ENCODE assay signal across 33 mouse cellular contexts in genomic region chr19:10444685-10445369, GRCm38 (mm10). TPM values are rescaled to one million over a fixed set of nuclear protein-coding genes. Genes with fewer than 3 reads are reported as not detected.
A peak's percentile ranks its signal among the peaks of the same experiment; 100 is the strongest.
DNase-seq lines count a peak whose midpoint lies in the region; ATAC-seq lines count a peak whose summit lies in the region.
"Had no signal": no experiment of that assay in that cellular context is flagged by ENCODE, and none has a peak within 500 bp of the region (broad histone marks: within the 10 kb centered on the region; RNA-seq: fewer than 3 reads in every experiment).

No protein-coding gene starts in this region.

- peak; percentile 98 for ATAC-seq in liver, embryonic 13.5 days (ENCODE audit: low read depth)
- ATAC-seq in megakaryocyte progenitor cell, adult 5-6 weeks (replicated peaks; ENCODE audit: poor library complexity), result 0 out of 2 replicates have a peak, but pooled peaks have one; percentile 29
- ATAC-seq: activated CD4-positive, CD25-positive, alpha-beta regulatory T cell, adult 4 months; CD4-positive, CD25-positive, alpha-beta regulatory T cell, adult 4 months; forebrain, embryonic 13.5 days; hindbrain, embryonic 16.5 days; intestine, embryonic 15.5 days had no signal

- peak overlapping the region; percentile 80 for H3K27ac ChIP-seq in liver, embryonic 13.5 days
- no peak overlapping the region for H3K27ac ChIP-seq in hindbrain, embryonic 10.5 days
- H3K27ac ChIP-seq: embryonic facial prominence, embryonic 13.5 days; forebrain, embryonic 13.5 days; intestine, embryonic 15.5 days; kidney, postnatal 0 days; limb, embryonic 13.5 days; midbrain, embryonic 12.5 days; neural tube, embryonic 12.5 days had no signal

- H3K27me3 ChIP-seq in erythroblast, embryonic 14.5 days (ENCODE audit: control insufficient read depth), result no peaks in the 10 kb centered on the region
- 0 out of 2 replicates have a peak, but pooled peaks cover 4% of the 10 kb centered on the region for H3K27me3 ChIP-seq in liver, embryonic 13.5 days
- no peaks in the 10 kb centered on the region for H3K27me3 ChIP-seq in hindbrain, embryonic 10.5 days (ENCODE audit: insufficient read depth, poor library complexity, severe bottlenecking)
- H3K27me3 ChIP-seq: embryonic facial prominence, embryonic 13.5 days; forebrain, embryonic 13.5 days; intestine, embryonic 15.5 days; limb, embryonic 13.5 days; midbrain, embryonic 12.5 days; neural tube, embryonic 12.5 days had no signal

- H3K9me3 ChIP-seq in erythroblast, embryonic 14.5 days (ENCODE audit: control insufficient read depth, low read length), result peaks cover 5% of the 10 kb centered on the region; the same call in 1 of the 2 replicates
- H3K9me3 ChIP-seq in liver, embryonic 13.5 days (replicated peaks), result no peaks in the 10 kb centered on the region
- H3K9me3 ChIP-seq in hindbrain, embryonic 10.5 days, result no peaks in the 10 kb centered on the region
- H3K9me3 ChIP-seq: embryonic facial prominence, embryonic 13.5 days; forebrain, embryonic 13.5 days; intestine, embryonic 15.5 days; limb, embryonic 13.5 days; midbrain, embryonic 12.5 days; neural tube, embryonic 12.5 days had no signal

- H3K4me1 ChIP-seq in erythroblast, embryonic 14.5 days (ENCODE audit: control insufficient read depth), result peaks cover 48% of the 10 kb centered on the region
- peaks cover 33% of the 10 kb centered on the region for H3K4me1 ChIP-seq in liver, embryonic 13.5 days (replicated peaks)
- H3K4me1 ChIP-seq in hindbrain, embryonic 10.5 days (replicated peaks), result 0 out of 2 replicates have a peak, but pooled peaks cover 5% of the 10 kb centered on the region
- H3K4me1 ChIP-seq: embryonic facial prominence, embryonic 13.5 days; forebrain, embryonic 13.5 days; intestine, embryonic 15.5 days; limb, embryonic 13.5 days; megakaryocyte, embryonic 14.5 days; midbrain, embryonic 12.5 days; neural tube, embryonic 12.5 days had no signal

- peak overlapping the region; percentile 33; the same call in 1 of the 2 replicates for H3K9ac ChIP-seq in liver, embryonic 13.5 days
- H3K9ac ChIP-seq: embryonic facial prominence, embryonic 13.5 days; forebrain, embryonic 13.5 days; intestine, embryonic 15.5 days; limb, embryonic 13.5 days; midbrain, embryonic 12.5 days; neural tube, embryonic 12.5 days had no signal

- H3K4me2 ChIP-seq in liver, embryonic 13.5 days, result peak overlapping the region; percentile 43
- H3K4me2 ChIP-seq: embryonic facial prominence, embryonic 13.5 days; forebrain, embryonic 13.5 days; intestine, embryonic 15.5 days; limb, embryonic 13.5 days; midbrain, embryonic 12.5 days; neural tube, embryonic 12.5 days had no signal

- peaks cover 2% of the 10 kb centered on the region for H3K36me3 ChIP-seq in erythroblast, embryonic 14.5 days (ENCODE audit: control insufficient read depth)
- H3K36me3 ChIP-seq in liver, embryonic 13.5 days, result no peaks in the 10 kb centered on the region
- H3K36me3 ChIP-seq in hindbrain, embryonic 10.5 days, result peaks cover 10% of the 10 kb centered on the region; the same call in 1 of the 2 replicates
- H3K36me3 ChIP-seq: embryonic facial prominence, embryonic 13.5 days; intestine, embryonic 15.5 days; limb, embryonic 13.5 days had no signal

- H3K4me3 ChIP-seq in erythroblast, embryonic 14.5 days (replicated peaks), result peak overlapping the region; percentile 4
- no peak overlapping the region for H3K4me3 ChIP-seq in liver, embryonic 13.5 days (replicated peaks)
- H3K4me3 ChIP-seq in hindbrain, embryonic 10.5 days, result no peak overlapping the region
- H3K4me3 ChIP-seq: embryonic facial prominence, embryonic 13.5 days; forebrain, embryonic 13.5 days; intestine, embryonic 15.5 days; limb, embryonic 13.5 days; megakaryocyte, embryonic 14.5 days; midbrain, embryonic 12.5 days; myocyte; neural tube, embryonic 12.5 days had no signal

- peak; percentile 35 for DNase-seq in c-Kit-negative CD71-positive TER-119-positive erythroid progenitor cells, embryonic 14.5 days (ENCODE audit: low read depth, low spot score)
- DNase-seq in liver, embryonic 13.5 days, result peak; percentile 65
- DNase-seq in frontal cortex, postnatal 14 days (ENCODE audit: low spot score in 2 of 2), result no peak
- no peak for DNase-seq in lung, postnatal 25 days (ENCODE audit: low spot score)
- DNase-seq in hindbrain, embryonic 10.5 days (ENCODE audit: low spot score), result no peak
- DNase-seq: adrenal gland, adult 2 months; cerebellum, adult 11-12 months; cerebellum, adult 9-11 months; embryo, embryonic 11 days; gastrocnemius, postnatal 14 days; heart, postnatal 14 days; kidney, adult 8-10 months; kidney, postnatal 4 days; lung, adult 2 months; lung, postnatal 14 days; right cerebral cortex, adult 18-20 months; spleen, adult 18-20 months had no signal

- WGBS in liver, embryonic 13.5 days (ENCODE audit: insufficient replicate concordance), result 46% methylated on average over 15 of the region's 15 CpGs
- 92% methylated on average over 15 of the region's 15 CpGs for WGBS in hindbrain, embryonic 10.5 days

RNA-seq across cellular contexts. Expression of gene Lrrc10b, which starts 12.4 kb away (rescaled TPM):
- not detected in 2 replicates for polyA plus RNA-seq in erythroblast, embryonic 14.5 days (2012)
- polyA plus RNA-seq in liver, embryonic 13.5 days (2015; fragmentation: Nextera tagmentation; extraction: Ambion mirVana), result 0.06 TPM in 1 of 2 replicates, not detected in the other
- total RNA-seq in megakaryocyte progenitor cell, adult 5-6 weeks (2015), result not detected in 2 replicates
- not detected in 2 replicates for total RNA-seq in megakaryocyte progenitor cell, adult 5-6 weeks (2017)
- polyA plus RNA-seq in hindbrain, embryonic 10.5 days (2016; fragmentation: Nextera tagmentation; extraction: Ambion mirVana), result 1.9 and 2.0 TPM in 2 replicates
- total RNA-seq: granulocyte monocyte progenitor cell, adult 5-6 weeks had no signal
- polyA plus RNA-seq: activated CD4-positive, CD25-positive, alpha-beta regulatory T cell, adult 4 months; CD4-positive, CD25-positive, alpha-beta regulatory T cell, adult 4 months had no signal

RNA-seq across cellular contexts. Expression of gene Ppp1r32, which starts 37.9 kb away (rescaled TPM):
- 0.16 and 0.30 TPM in 2 replicates for polyA plus RNA-seq in erythroblast, embryonic 14.5 days (2012)
- polyA plus RNA-seq in liver, embryonic 13.5 days (2015; fragmentation: Nextera tagmentation; extraction: Ambion mirVana), result not detected in 2 replicates
- total RNA-seq in megakaryocyte progenitor cell, adult 5-6 weeks (2015), result not detected in 2 replicates
- total RNA-seq in megakaryocyte progenitor cell, adult 5-6 weeks (2017), result 0.81 TPM in 1 of 2 replicates, not detected in the other
- 0.70 and 2.7 TPM in 2 replicates for polyA plus RNA-seq in hindbrain, embryonic 10.5 days (2016; fragmentation: Nextera tagmentation; extraction: Ambion mirVana)
- polyA plus RNA-seq: heart, embryonic 14.5 days; kidney, postnatal 0 days; limb, embryonic 13.5 days; neural tube, embryonic 12.5 days had no signal

RNA-seq across cellular contexts. Expression of gene Syt7, which starts 55.9 kb away (rescaled TPM):
- polyA plus RNA-seq in erythroblast, embryonic 14.5 days (2012), result not detected in 2 replicates
- 0.10 and 0.21 TPM in 2 replicates for polyA plus RNA-seq in liver, embryonic 13.5 days (2015; fragmentation: Nextera tagmentation; extraction: Ambion mirVana)
- total RNA-seq in megakaryocyte progenitor cell, adult 5-6 weeks (2015), result not detected in 2 replicates
- not detected in 2 replicates for total RNA-seq in megakaryocyte progenitor cell, adult 5-6 weeks (2017)
- 0.98 and 1.5 TPM in 2 replicates for polyA plus RNA-seq in hindbrain, embryonic 10.5 days (2016; fragmentation: Nextera tagmentation; extraction: Ambion mirVana)
- total RNA-seq: granulocyte monocyte progenitor cell, adult 5-6 weeks had no signal
- polyA plus RNA-seq: CD4-positive, CD25-positive, alpha-beta regulatory T cell, adult 4 months had no signal

Comparison
In these comparisons a context has a peak if more than half of its experiments do, and no peak if none do; other contexts are left out.
1. DNase-seq: peak in c-Kit-negative CD71-positive TER-119-positive erythroid progenitor cells, embryonic 14.5 days (single experiment) and liver, embryonic 13.5 days (single experiment); none in frontal cortex, postnatal 14 days (0 of 2), lung, postnatal 25 days (single experiment) and hindbrain, embryonic 10.5 days (single experiment).